Mouse (Mus musculus) spleen, adult 2 months (tissue): ENCODE measurements around the gene Btg4.

Experiments used
- CTCF ChIP-seq: fragments of 200-500 bp; IDR thresholded peaks from 2 replicates; pipeline ENCODE4 v1.5.1; 2011; ENCODE audit warnings: mild to moderate bottlenecking, inconsistent platforms; ENCODE audit not compliant: insufficient read depth, insufficient read length, insufficient replicate concordance; ENCODE audit errors: extremely low read depth
- POLR2A ChIP-seq: fragments of 200-500 bp; IDR thresholded peaks from 2 replicates; pipeline ENCODE4 v1.6.1; 2011; ENCODE audit warnings: low read depth, low read length, inconsistent platforms

DNA sequence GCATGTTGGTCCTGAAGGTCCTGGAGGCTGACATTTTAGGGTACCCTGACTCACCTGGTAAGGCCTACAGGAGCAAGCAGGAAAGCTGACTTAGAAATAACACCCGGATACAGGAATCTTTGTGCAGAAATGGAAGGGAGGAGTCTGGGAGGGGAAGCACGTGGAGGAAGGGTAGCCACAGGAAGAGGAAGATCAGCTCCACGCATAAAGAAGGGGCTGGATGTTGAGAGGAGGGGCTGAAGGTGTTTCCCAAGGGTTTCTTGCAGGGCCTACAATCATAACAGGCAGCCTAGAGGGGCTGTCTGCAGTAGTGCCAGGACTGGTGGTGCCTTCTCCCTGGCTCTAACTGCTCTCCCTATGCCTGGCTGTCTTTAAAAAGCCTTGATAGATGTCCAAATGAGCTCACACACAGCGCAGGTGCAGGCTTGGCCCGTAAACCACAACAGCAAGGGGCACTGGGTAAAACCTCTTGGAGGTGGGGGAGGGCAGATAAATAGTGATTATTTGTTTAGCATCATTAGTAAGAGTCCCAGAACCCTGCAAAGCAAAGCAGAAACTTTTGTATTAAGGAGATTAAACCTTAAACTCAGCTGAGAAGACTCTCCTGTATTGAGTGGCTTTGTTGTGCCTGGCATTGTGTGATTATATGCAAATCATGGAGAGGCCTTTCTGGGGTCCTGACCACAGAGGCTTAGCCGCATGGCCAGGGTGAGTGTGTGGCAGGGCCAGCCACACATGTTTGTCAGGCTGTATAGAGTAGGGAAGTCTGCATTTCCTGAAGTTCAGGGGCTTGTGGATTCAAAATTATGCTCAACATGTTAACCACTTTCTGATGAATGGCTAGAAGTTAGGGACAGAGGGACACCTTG lies 104.8 kb downstream of the Btg4 start, which contains the start of gene Gm32742:
- no peak for TF ChIP-seq CTCF
- no peak for TF ChIP-seq POLR2A
